Comparison of ENCODE assay signal across 8 mouse cellular contexts in genomic region chr1:79640151-79640550, GRCm38 (mm10). TPM values are rescaled to one million over a fixed set of nuclear protein-coding genes. Genes with fewer than 3 reads are reported as not detected.
DNase-seq lines count a peak whose midpoint lies in the region; ATAC-seq lines count a peak whose summit lies in the region.

No protein-coding gene starts in this region.

- no peaks in the 10 kb centered on the region for H3K27me3 ChIP-seq in hindbrain, embryonic 13.5 days

- peak; percentile 5 for DNase-seq in gastrocnemius, adult 18-20 months (ENCODE audit: low spot score)
- DNase-seq in gastrocnemius, adult 8-10 months (ENCODE audit: low spot score in 2 of 2), result no peak
- peak; percentile 29 to 42 for DNase-seq in adrenal gland, postnatal 36 days
- peak; percentile 65 for DNase-seq in fibroblast of lung, adult 2 months (ENCODE audit: low read depth)
- DNase-seq in left cerebral cortex, adult 18-20 months (ENCODE audit: low spot score in 2 of 2), result peak; percentile 74 to 80
- DNase-seq in naive thymus-derived CD4-positive, alpha-beta T cell, adult 2 months (ENCODE audit: low read depth), result peak; percentile 26
- DNase-seq in T-cell, adult 2 months (ENCODE audit: low spot score), result no peak

- H3K4me2 ChIP-seq in hindbrain, embryonic 13.5 days, result no peak overlapping the region

- no peaks in the 10 kb centered on the region; the same call in 1 of the 2 replicates for H3K4me1 ChIP-seq in hindbrain, embryonic 13.5 days (replicated peaks)

- ATAC-seq in hindbrain, embryonic 13.5 days (ENCODE audit: low FRiP score), result peak; percentile 86

- no peaks in the 10 kb centered on the region for H3K36me3 ChIP-seq in hindbrain, embryonic 13.5 days

- 41% methylated on average over 7 of the region's 7 CpGs for WGBS in hindbrain, embryonic 13.5 days

- H3K9me3 ChIP-seq in hindbrain, embryonic 13.5 days, result no peaks in the 10 kb centered on the region

- H3K9ac ChIP-seq in hindbrain, embryonic 13.5 days, result no peak overlapping the region

- H3K27ac ChIP-seq in hindbrain, embryonic 13.5 days, result no peak overlapping the region

- no peak overlapping the region for H3K4me3 ChIP-seq in hindbrain, embryonic 13.5 days

RNA-seq across cellular contexts. Expression of gene Ap1s3, which starts 31.6 kb away (rescaled TPM):
- total RNA-seq in gastrocnemius, adult 18-20 months (2021), result not detected
- not detected for total RNA-seq in gastrocnemius, adult 8-10 months (2022)
- total RNA-seq in adrenal gland, postnatal 36 days (2021), result 1 to 10 TPM in 1 of 2 experiments, under 1 TPM in 1; 0.26 to 1.1 TPM
- polyA plus RNA-seq in hindbrain, embryonic 13.5 days (2015; fragmentation: Nextera tagmentation; extraction: Ambion mirVana), result 0.16 TPM in 1 of 2 replicates, not detected in the other
- 1 to 10 TPM; 2.9 to 5.3 TPM for total RNA-seq in left cerebral cortex, adult 18-20 months (2021)

Comparison
In these comparisons a context has a peak if more than half of its experiments do, and no peak if none do; other contexts are left out.
1. DNase-seq: peak in gastrocnemius, adult 18-20 months (single experiment), adrenal gland, postnatal 36 days (2 of 2), fibroblast of lung, adult 2 months (single experiment), left cerebral cortex, adult 18-20 months (2 of 2) and naive thymus-derived CD4-positive, alpha-beta T cell, adult 2 months (single experiment); none in gastrocnemius, adult 8-10 months (0 of 2) and T-cell, adult 2 months (single experiment).